Comparison of ENCODE assay signal across 10 mouse cellular contexts in genomic region chr9:71612981-71613380, GRCm38 (mm10). TPM values are rescaled to one million over a fixed set of nuclear protein-coding genes. Genes with fewer than 3 reads are reported as not detected.
A peak's percentile ranks its signal among the peaks of the same experiment; 100 is the strongest.
DNase-seq lines count a peak whose midpoint lies in the region; ATAC-seq and TF ChIP-seq lines count a peak whose summit lies in the region.
"Had no signal": no experiment of that assay in that cellular context is flagged by ENCODE, and none has a peak within 500 bp of the region (broad histone marks: within the 10 kb centered on the region; RNA-seq: fewer than 3 reads in every experiment).

No protein-coding gene starts in this region.

- H3K4me3 ChIP-seq in cerebellum, adult 2 months (replicated peaks; ENCODE audit: insufficient read depth, low read depth, low read length), result no peak overlapping the region
- H3K4me3 ChIP-seq in lung, adult 2 months (replicated peaks; ENCODE audit: extremely low read depth, low read depth, low read length), result no peak overlapping the region
- H3K4me3 ChIP-seq in small intestine, adult 2 months (ENCODE audit: low read depth, low read length), result no peak overlapping the region
- H3K4me3 ChIP-seq in midbrain, embryonic 16.5 days (ENCODE audit: low read depth, low read length), result no peak overlapping the region

- 93% methylated on average over 6 of the region's 6 CpGs for whole genome bisulfite sequencing in cerebellum, adult 2 months
- WGBS in lung, adult 2 months, result 73% methylated on average over 6 of the region's 6 CpGs
- WGBS in small intestine, adult 2 months, result 87% methylated on average over 6 of the region's 6 CpGs
- WGBS in midbrain, embryonic 16.5 days, result 74% methylated on average over 6 of the region's 6 CpGs

- H3K9me3 ChIP-seq in midbrain, embryonic 16.5 days (replicated peaks; ENCODE audit: control insufficient read depth, low read length, poor library complexity, severe bottlenecking), result no peaks in the 10 kb centered on the region

- DNase-seq in cerebellum, adult 2 months, result no peak
- no peak for DNase-seq in lung, adult 2 months
- no peak for DNase-seq in lung, adult 18-20 months
- peak; percentile 72 for DNase-seq in embryo, embryonic 10.5 days (ENCODE audit: low spot score)

- H3K9ac ChIP-seq in midbrain, embryonic 16.5 days (ENCODE audit: low read depth, low read length), result no peak overlapping the region
- H3K9ac ChIP-seq: hindbrain, embryonic 14.5 days had no signal

- H3K27ac ChIP-seq in cerebellum, adult 2 months (ENCODE audit: insufficient read depth, low read length), result no peak overlapping the region
- H3K27ac ChIP-seq in small intestine, adult 2 months (ENCODE audit: insufficient read depth, low read depth, low read length), result no peak overlapping the region
- H3K27ac ChIP-seq in midbrain, embryonic 16.5 days (ENCODE audit: low read length), result no peak overlapping the region
- H3K27ac ChIP-seq: hindbrain, embryonic 14.5 days had no signal

- TF ChIP-seq CTCF in cerebellum, adult 2 months (IDR thresholded peaks at IDR 0.05; ENCODE audit: borderline replicate concordance, insufficient read depth, low read depth, low read length), result peak; percentile 42; the same call in 1 of the 2 replicates
- peak; percentile 89 for TF ChIP-seq CTCF in lung, adult 2 months (IDR thresholded peaks at IDR 0.05; ENCODE audit: insufficient read depth, low read length)
- peak; percentile 59; the same call in 1 of the 2 replicates for TF ChIP-seq CTCF in small intestine, adult 2 months (IDR thresholded peaks at IDR 0.05; ENCODE audit: extremely low read depth, insufficient read length, insufficient replicate concordance, low read depth, low read length)

- no peak for ATAC-seq in cerebellum, adult (ENCODE audit: insufficient number of reproducible peaks, low FRiP score, low TSS enrichment)
- no peak for ATAC-seq in inflammation-experienced regulatory T-cells, adult 6 months
- ATAC-seq in midbrain, embryonic 16.5 days, result no peak

- H3K4me2 ChIP-seq in midbrain, embryonic 16.5 days (ENCODE audit: low read length), result no peak overlapping the region
- H3K4me2 ChIP-seq: hindbrain, embryonic 14.5 days; midbrain, embryonic 11.5 days had no signal

- TF ChIP-seq POLR2A in cerebellum, adult 2 months (IDR thresholded peaks at IDR 0.05; ENCODE audit: borderline replicate concordance, insufficient read depth, low read length), result no peak
- no peak for TF ChIP-seq POLR2A in lung, adult 2 months (IDR thresholded peaks at IDR 0.05; ENCODE audit: borderline replicate concordance, extremely low read depth, low read depth, low read length)
- no peak for TF ChIP-seq POLR2A in small intestine, adult 2 months (IDR thresholded peaks at IDR 0.05; ENCODE audit: low read depth, low read length)

- H3K36me3 ChIP-seq in small intestine, adult 2 months (ENCODE audit: control insufficient read depth, insufficient read depth, low read length), result no peaks in the 10 kb centered on the region
- H3K36me3 ChIP-seq in midbrain, embryonic 16.5 days (ENCODE audit: control insufficient read depth, insufficient read depth, low read length), result no peaks in the 10 kb centered on the region

- H3K27me3 ChIP-seq in cerebellum, adult 2 months (ENCODE audit: control insufficient read depth, insufficient read depth, low read length), result no peaks in the 10 kb centered on the region
- H3K27me3 ChIP-seq in small intestine, adult 2 months (ENCODE audit: control insufficient read depth, insufficient read depth, low read length), result no peaks in the 10 kb centered on the region
- no peaks in the 10 kb centered on the region for H3K27me3 ChIP-seq in midbrain, embryonic 16.5 days (ENCODE audit: control insufficient read depth, insufficient read depth, low read depth, low read length)

- H3K4me1 ChIP-seq in cerebellum, adult 2 months (ENCODE audit: control insufficient read depth, insufficient read depth, low read length), result no peaks in the 10 kb centered on the region
- H3K4me1 ChIP-seq in lung, adult 2 months (ENCODE audit: control insufficient read depth, insufficient read depth, low read length), result peaks cover 8% of the 10 kb centered on the region
- peaks cover 7% of the 10 kb centered on the region; the same call in 1 of the 2 replicates for H3K4me1 ChIP-seq in small intestine, adult 2 months (ENCODE audit: control insufficient read depth, insufficient read depth, insufficient read length, low read length)
- H3K4me1 ChIP-seq in midbrain, embryonic 16.5 days (ENCODE audit: control insufficient read depth, insufficient read depth, low read length), result no peaks in the 10 kb centered on the region

RNA-seq across cellular contexts. Expression of gene Myzap, which starts 20.8 kb away (rescaled TPM):
- 0.92 and 0.98 TPM in 2 replicates for polyA plus RNA-seq in cerebellum, adult 2 months (2012; rRNA removed)
- polyA plus RNA-seq in lung, adult 2 months (2012; rRNA removed), result 67.7 and 79.6 TPM in 2 replicates
- 3.5 and 14.2 TPM in 2 replicates for polyA plus RNA-seq in small intestine, adult 2 months (2012; rRNA removed)
- polyA plus RNA-seq in inflammation-experienced regulatory T-cells, adult 6 months (2017; shearing (Covaris generic)), result under 1 TPM in 1 of 3 experiments, not detected in 2; 0.49 TPM
- polyA plus RNA-seq in midbrain, embryonic 16.5 days (2015; fragmentation: Nextera tagmentation; extraction: Ambion mirVana), result 2.5 and 2.6 TPM in 2 replicates
